Mouse (Mus musculus): Measurements from ENCODE around the gene Rpf1.

DNA sequence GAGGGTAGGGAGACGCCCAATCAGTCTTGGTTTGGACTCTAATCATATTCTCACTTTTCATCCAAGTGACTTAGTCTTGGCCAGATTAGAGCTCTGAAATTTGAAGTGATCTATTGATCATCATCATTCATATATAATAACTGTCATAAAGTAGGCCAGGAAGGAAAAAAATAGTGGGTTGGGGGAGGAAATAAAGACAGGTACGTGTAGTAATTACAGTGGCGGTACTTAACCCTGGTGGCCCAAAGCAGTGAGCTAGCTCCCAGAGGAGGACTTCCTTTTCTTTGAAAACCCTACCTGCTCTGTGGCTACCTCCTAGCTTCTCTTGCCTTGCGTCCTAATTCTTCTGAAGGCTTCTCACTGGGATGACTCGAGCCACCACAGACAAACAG, 20.4 kb downstream of the Rpf1 start:
- TF ChIP-seq CTCF (conservative IDR thresholded peaks at IDR 0.05 in 1 of 2, IDR thresholded peaks at IDR 0.05 in 1 of 2; ENCODE audit: low read depth in 2 of 2, low read length in 2 of 2) (no peak), MAFK (IDR thresholded peaks at IDR 0.05; ENCODE audit: insufficient replicate concordance, low read length) (no peak), E2F4 (IDR thresholded peaks at IDR 0.05; ENCODE audit: insufficient replicate concordance, low read depth, low read length) (no peak), JUND (conservative IDR thresholded peaks at IDR 0.05; ENCODE audit: low read depth, low read length) (no peak), TBP (conservative IDR thresholded peaks at IDR 0.05; ENCODE audit: low read depth, low read length) (0 out of 2 replicates have a peak, but pooled peaks have one; percentile 8), EP300 (IDR thresholded peaks at IDR 0.05; ENCODE audit: low read length) (no peak)
